Mouse (Mus musculus) kidney, postnatal 0 days (tissue): ENCODE data around the gene Hmcn1. TPM values are rescaled to one million over a fixed set of nuclear protein-coding genes. Genes with fewer than 3 reads are reported as not detected.

Experiments
- ATAC-seq: fragments of 200-750 bp; cut with Nextera tagmentation; replicated peaks from 2 replicates; pipeline ENCODE4 v1.8.0; 2017; ENCODE audit warnings: low read depth, moderate number of reproducible peaks, moderate TSS enrichment, moderate library complexity; ENCODE audit not compliant: low FRiP score
- DNase-seq: peaks from one replicate; pipeline ENCODE4 v3.0.0-alpha.2; 2016; ENCODE audit warnings: low spot score
- H3K27ac ChIP-seq: fragments of 300-500 bp; sonication (generic); 2 replicates; pipeline ENCODE4 v1.5.1; 2014; ENCODE audit warnings: mild to moderate bottlenecking
- H3K27me3 ChIP-seq: fragments of 300-500 bp; sonication (generic); 2 replicates; pipeline ENCODE4 v1.6.1; 2014; ENCODE audit warnings: low read length, mixed read lengths; ENCODE audit not compliant: insufficient read depth
- H3K36me3 ChIP-seq: fragments of 300-500 bp; sonication (generic); 2 replicates; pipeline ENCODE4 v1.6.1; 2014; ENCODE audit warnings: low read length, mixed read lengths; ENCODE audit not compliant: insufficient read depth
- H3K4me1 ChIP-seq: fragments of 300-500 bp; sonication (generic); replicated peaks from 2 replicates; pipeline ENCODE4 v1.6.1; 2014; ENCODE audit warnings: antibody characterized with exemption, low read length, mixed read lengths; ENCODE audit not compliant: insufficient read depth
- H3K4me2 ChIP-seq: fragments of 300-500 bp; sonication (generic); 2 replicates; pipeline ENCODE4 v1.6.1; 2014; ENCODE audit warnings: mild to moderate bottlenecking, low read length, moderate library complexity, mixed read lengths
- H3K4me3 ChIP-seq: fragments of 300-500 bp; sonication (generic); replicated peaks from 2 replicates; pipeline ENCODE4 v1.5.1; 2014; ENCODE audit warnings: low read depth, low read length
- H3K9ac ChIP-seq: fragments of 300-500 bp; sonication (generic); 2 replicates; pipeline ENCODE4 v1.6.1; 2014; ENCODE audit warnings: low read depth, low read length
- H3K9me3 ChIP-seq: fragments of 300-500 bp; sonication (generic); replicated peaks from 2 replicates; pipeline ENCODE4 v1.6.1; 2016; ENCODE audit warnings: low read length, inconsistent platforms, mixed read lengths
- CTCF ChIP-seq: IDR thresholded peaks from 2 replicates; pipeline ENCODE4 v1.5.1; 2016; ENCODE audit warnings: antibody characterized with exemption, low read depth, mild to moderate bottlenecking, moderate library complexity
- WGBS: fragments of 180-500 bp; shearing (Covaris S2); extraction: QIAGEN DNeasy Blood & Tissue Kit; methylation state at CpG from one replicate; pipeline ENCODE4 v1.1.7; 2014; 5-methylcytosine and 5-hydroxymethylcytosine counted together
- polyA plus RNA-seq: library from polyadenylated mRNA; unstranded; fragments of >200 nt; fragmentation: Nextera tagmentation; extraction: Ambion mirVana; gene quantifications from 2 replicates; pipeline ENCODE4 v1.2.1, GENCODE M21; 2015

Gene Hmcn1
- polyA plus RNA-seq, 1 experiment from 2014 or later: 31.6 TPM

DNA sequence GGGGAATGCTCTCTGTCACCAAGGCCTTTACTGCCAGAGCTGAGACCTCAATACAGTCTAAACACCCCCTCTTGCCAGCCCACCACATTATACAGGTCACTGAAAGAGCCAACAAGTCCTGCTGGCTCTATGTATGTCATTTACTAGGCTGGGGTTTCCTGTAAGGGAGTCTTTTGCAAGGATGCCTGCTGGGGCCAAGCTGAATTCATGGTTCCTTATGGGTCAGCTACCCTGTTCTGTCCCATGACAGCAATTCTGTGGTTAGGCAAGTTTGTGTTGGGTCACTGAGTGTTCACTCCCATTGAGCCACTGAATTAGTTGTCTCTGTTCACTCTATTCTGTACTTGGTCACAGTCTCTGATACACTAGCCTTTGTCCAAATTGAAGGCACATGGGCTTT, 405.8 kb downstream of the Hmcn1 start:
- DNase-seq (no peak), ATAC-seq (no peak)
- Histone ChIP-seq H3K9ac (no peak overlapping the region), H3K4me1 (no peaks in the 10 kb centered on the region), H3K27ac (no peak overlapping the region), H3K4me2 (no peak overlapping the region), H3K27me3 (no peaks in the 10 kb centered on the region), H3K9me3 (no peaks in the 10 kb centered on the region), H3K36me3 (no peaks in the 10 kb centered on the region), H3K4me3 (no peak overlapping the region)
- no peak for TF ChIP-seq CTCF

DNA sequence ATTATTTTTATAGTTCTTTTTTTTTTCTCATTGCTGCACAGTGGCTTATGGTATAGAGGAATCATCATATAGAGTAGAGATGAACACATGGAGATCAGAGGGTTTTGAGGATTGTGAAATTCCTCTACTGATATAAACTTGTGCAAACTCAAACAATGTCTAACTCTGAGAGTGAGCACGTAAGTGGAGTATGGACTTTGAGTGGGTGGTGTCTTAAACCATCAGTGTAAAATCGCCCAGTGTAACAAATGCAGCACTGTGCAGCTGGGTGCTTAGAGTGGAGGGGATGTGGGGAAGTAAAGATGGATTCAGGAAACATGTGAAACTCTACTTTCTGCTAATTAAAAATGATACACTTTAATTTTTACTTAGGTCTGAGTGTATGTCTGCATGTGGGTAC, 408.8 kb downstream of the Hmcn1 start:
- Histone ChIP-seq H3K27ac (no peak overlapping the region), H3K9ac (no peak overlapping the region), H3K4me1 (no peaks in the 10 kb centered on the region), H3K27me3 (no peaks in the 10 kb centered on the region), H3K36me3 (no peaks in the 10 kb centered on the region), H3K4me2 (no peak overlapping the region), H3K9me3 (no peaks in the 10 kb centered on the region), H3K4me3 (no peak overlapping the region)
- 82% methylated on average over 2 of the region's 2 CpGs for WGBS
- DNase-seq (no peak), ATAC-seq (no peak)
- TF ChIP-seq CTCF: no peak

DNA sequence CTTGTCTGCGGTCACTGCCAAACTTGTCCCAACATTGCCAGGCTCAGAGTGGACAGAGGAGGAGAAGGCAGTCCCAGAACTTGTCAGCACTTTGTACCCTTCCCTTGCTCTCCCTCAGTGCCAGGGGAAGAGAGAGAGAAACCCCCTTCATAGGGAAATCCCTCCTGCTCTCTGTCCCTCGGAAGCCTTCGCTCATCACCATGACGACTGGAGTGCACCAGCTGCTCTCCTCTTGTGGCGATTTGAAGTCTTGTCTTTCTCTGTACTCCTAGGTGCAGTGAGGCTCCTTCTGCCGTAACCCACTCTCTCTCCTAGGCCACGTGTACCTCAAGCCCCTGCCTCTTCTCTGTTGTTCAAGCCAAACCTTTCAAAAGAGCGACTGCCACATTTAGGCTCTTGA, 409.5 kb downstream of the Hmcn1 start:
- no peak for TF ChIP-seq CTCF
- DNase-seq (no peak), ATAC-seq (no peak)
- 67% methylated on average over 8 of the region's 8 CpGs for WGBS
- Histone ChIP-seq H3K36me3 (no peaks in the 10 kb centered on the region), H3K27ac (no peak overlapping the region), H3K4me1 (no peaks in the 10 kb centered on the region), H3K4me3 (no peak overlapping the region), H3K9me3 (no peaks in the 10 kb centered on the region), H3K4me2 (no peak overlapping the region), H3K9ac (no peak overlapping the region), H3K27me3 (no peaks in the 10 kb centered on the region)

DNA sequence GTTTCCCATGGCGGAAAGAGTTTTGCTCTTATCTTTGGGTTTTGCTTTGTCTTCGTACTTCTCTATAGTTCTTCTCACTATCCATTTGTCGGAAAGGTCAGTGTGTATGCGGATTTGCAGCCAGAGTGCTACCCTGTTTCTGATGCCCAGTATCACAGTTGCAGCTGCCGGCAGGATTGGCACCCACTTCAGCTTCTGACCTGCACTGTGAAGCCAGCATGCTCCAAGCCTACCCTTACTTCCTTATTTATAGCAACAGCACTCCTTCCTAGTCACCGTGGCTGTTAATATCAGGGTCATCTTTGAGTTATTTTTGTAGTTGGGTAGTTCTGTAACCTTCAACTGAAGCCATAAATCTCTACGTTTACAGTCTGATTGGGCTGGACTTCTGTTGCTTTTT, 412.7 kb downstream of the Hmcn1 start:
- 72% methylated on average over 7 of the region's 7 CpGs for WGBS
- Histone ChIP-seq H3K4me3 (no peak overlapping the region), H3K9me3 (no peaks in the 10 kb centered on the region), H3K4me2 (no peak overlapping the region), H3K36me3 (no peaks in the 10 kb centered on the region), H3K9ac (no peak overlapping the region), H3K27me3 (no peaks in the 10 kb centered on the region), H3K27ac (no peak overlapping the region), H3K4me1 (no peaks in the 10 kb centered on the region)
- DNase-seq: no peak
- no peak for TF ChIP-seq CTCF
- ATAC-seq: no peak

DNA sequence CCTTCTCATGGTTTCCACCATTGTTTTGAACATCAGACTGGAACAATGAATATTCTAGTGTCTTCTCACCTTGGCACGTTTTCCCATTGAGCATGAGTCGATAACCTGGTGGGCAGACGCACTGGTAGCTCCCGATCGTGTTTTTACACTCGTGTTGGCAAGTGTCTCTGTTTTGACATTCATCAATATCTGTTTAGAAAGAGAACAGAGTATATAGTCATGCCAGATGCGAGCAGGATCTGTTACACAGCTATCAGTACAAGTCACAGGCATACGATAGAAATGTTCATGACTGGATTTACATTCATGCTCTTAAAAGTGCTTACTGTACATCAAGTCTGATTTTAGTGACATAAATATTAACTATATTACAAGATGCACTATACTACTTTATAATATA, 419.8 kb downstream of the Hmcn1 start:
- no peak for TF ChIP-seq CTCF
- no peak for DNase-seq
- no peak overlapping the region for H3K9ac ChIP-seq
- ATAC-seq: no peak
- no peaks in the 10 kb centered on the region for H3K9me3 ChIP-seq
- no peak overlapping the region for H3K27ac ChIP-seq
- H3K27me3 ChIP-seq: no peaks in the 10 kb centered on the region
- H3K4me2 ChIP-seq: no peak overlapping the region
- H3K4me1 ChIP-seq: no peaks in the 10 kb centered on the region
- 0 out of 2 replicates have a peak, but pooled peaks cover 2% of the 10 kb centered on the region for H3K36me3 ChIP-seq
- 96% methylated on average over 8 of the region's 8 CpGs for WGBS
- no peak overlapping the region for H3K4me3 ChIP-seq

DNA sequence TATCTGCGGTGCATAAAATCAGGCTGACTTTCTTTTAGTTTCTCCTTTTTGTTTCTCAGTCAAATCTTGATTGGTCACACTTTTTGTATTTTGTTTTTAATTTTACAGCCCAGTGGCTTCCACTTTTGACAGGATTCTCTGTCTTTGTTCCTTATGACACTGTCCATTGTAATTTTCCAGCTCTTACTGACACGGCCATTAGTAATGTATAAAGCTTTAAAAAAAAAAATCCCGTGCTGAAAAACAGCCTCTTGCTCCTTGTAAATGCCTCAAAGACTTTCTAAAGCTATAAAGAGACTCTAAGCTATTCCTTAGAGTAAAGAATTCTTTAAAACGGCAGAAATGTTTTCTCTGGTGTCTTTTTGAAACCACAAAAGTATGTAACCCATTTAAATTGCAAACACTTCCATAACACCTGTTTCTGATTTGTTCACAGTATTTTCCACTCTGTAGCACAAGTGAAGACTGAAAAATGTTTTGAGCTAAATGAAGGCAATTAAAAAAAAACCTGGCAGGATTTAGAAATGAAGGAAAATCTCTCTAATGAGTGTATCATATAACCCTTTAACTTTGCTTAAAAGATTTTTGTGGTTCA, 422.6 kb downstream of the Hmcn1 start:
- 60% methylated on average over 4 of the region's 4 CpGs for WGBS
- Histone ChIP-seq H3K27me3 (no peaks in the 10 kb centered on the region), H3K4me2 (no peak overlapping the region), H3K9ac (no peak overlapping the region), H3K36me3 (0 out of 2 replicates have a peak, but pooled peaks cover 2% of the 10 kb centered on the region), H3K27ac (no peak overlapping the region), H3K4me1 (no peaks in the 10 kb centered on the region), H3K9me3 (no peaks in the 10 kb centered on the region), H3K4me3 (no peak overlapping the region)
- no peak for TF ChIP-seq CTCF
- DNase-seq: no peak
- ATAC-seq: no peak
